Mouse (Mus musculus): ENCODE results near the gene Tnfsf15.

GRCm38 (mm10) chr4:63710431-63711220, 34.3 kb downstream of the Tnfsf15 start:
- TF ChIP-seq CTCF (IDR thresholded peaks at IDR 0.05; ENCODE audit: control insufficient read depth, insufficient read depth, insufficient read length) (no peak), FOSL1 (IDR thresholded peaks at IDR 0.05; ENCODE audit: insufficient read depth, low read length, poor library complexity, severe bottlenecking) (no peak), MYOD1 (IDR thresholded peaks at IDR 0.05; ENCODE audit: control insufficient read depth, insufficient read length, low read depth) (no peak), USF1 (IDR thresholded peaks at IDR 0.05; ENCODE audit: low read depth) (peak; percentile 66), CEBPB (IDR thresholded peaks at IDR 0.05; ENCODE audit: low read depth) (no peak), MYOG (IDR thresholded peaks at IDR 0.05; ENCODE audit: control insufficient read depth, extremely low read depth, insufficient read length) (no peak), MAX (IDR thresholded peaks at IDR 0.05) (no peak)
